Mouse (Mus musculus) T-helper 1 cell (primary cell): ENCODE data around the gene Pdcd6ip.
"Not testable (repeated sequence)": the region's sequence is repeated elsewhere in the genome, so short reads cannot be mapped to it uniquely, and the experiment has no call there.

Experiments
- in situ Hi-C: fragments of 300-600 bp; cut with MboI, MseI; formaldehyde crosslinking; loops from one replicate; pipeline ENCODE4 v1.15.1; 2025; ENCODE audit warnings: high pct_unique_total_duplicates

The Pdcd6ip gene

GRCm38 (mm10) chr9:113707481-113708360 is at the start of gene Pdcd6ip:
Gene Pdcd6ip (minus strand): TSS chr9:113708259.
- in situ Hi-C loops, result no loop called here

GRCm38 (mm10) chr9:113755888-113756719 is 48.0 kb upstream of the Pdcd6ip start:
- in situ Hi-C loops, result no loop called here

GRCm38 (mm10) chr9:113749356-113749755 is 41.3 kb upstream of the Pdcd6ip start:
- in situ Hi-C loops, result loop anchor here (5.0 kb wide), 1 partner anchor 63 kb away; no protein-coding TSS in a partner anchor

GRCm38 (mm10) chr9:113743291-113743690 is 35.2 kb upstream of the Pdcd6ip start:
- in situ Hi-C loops, result no loop called here

GRCm38 (mm10) chr9:113742361-113742794 is 34.3 kb upstream of the Pdcd6ip start:
- in situ Hi-C loops, result no loop called here

- in situ Hi-C loops, result no loop called here
These were observed 33.6 kb upstream of the Pdcd6ip start for GRCm38 (mm10) chr9:113741637-113742137.

GRCm38 (mm10) chr9:113741108-113741636 is 33.1 kb upstream of the Pdcd6ip start, which contains the start of gene Clasp2:
Gene Clasp2 (plus strand): TSS chr9:113741473.
- in situ Hi-C loops, result no loop called here

- in situ Hi-C loops, result no loop called here
These were observed 30.9 kb upstream of the Pdcd6ip start for GRCm38 (mm10) chr9:113738941-113739340.

GRCm38 (mm10) chr9:113738021-113738420 is 30.0 kb upstream of the Pdcd6ip start:
- in situ Hi-C loops, result no loop called here

GRCm38 (mm10) chr9:113735920-113736319 is 27.9 kb upstream of the Pdcd6ip start:
- in situ Hi-C loops, result no loop called here

- in situ Hi-C loops, result no loop called here
These were observed 23.5 kb upstream of the Pdcd6ip start for GRCm38 (mm10) chr9:113731540-113731939.

- in situ Hi-C loops, result no loop called here
These were observed 19.1 kb upstream of the Pdcd6ip start for GRCm38 (mm10) chr9:113726991-113727680.

- in situ Hi-C loops, result no loop called here
These were observed 18.1 kb upstream of the Pdcd6ip start for GRCm38 (mm10) chr9:113726131-113726530.

- in situ Hi-C loops, result not testable (repeated sequence)
These were observed 17.6 kb upstream of the Pdcd6ip start for GRCm38 (mm10) chr9:113725609-113726008.

GRCm38 (mm10) chr9:113724646-113725045 is 16.6 kb upstream of the Pdcd6ip start:
- in situ Hi-C loops, result no loop called here

- in situ Hi-C loops, result no loop called here
These were observed 11.0 kb upstream of the Pdcd6ip start for GRCm38 (mm10) chr9:113719063-113719462.

- in situ Hi-C loops, result no loop called here
These were observed 2.8 kb upstream of the Pdcd6ip start for GRCm38 (mm10) chr9:113710871-113711270.

GRCm38 (mm10) chr9:113708361-113709280 is 562 bp upstream of the Pdcd6ip start:
- in situ Hi-C loops, result no loop called here

GRCm38 (mm10) chr9:113706841-113707240 is 1.2 kb downstream of the Pdcd6ip start:
- in situ Hi-C loops, result no loop called here

GRCm38 (mm10) chr9:113706108-113706507 is 2.0 kb downstream of the Pdcd6ip start:
- in situ Hi-C loops, result no loop called here
